In the genomic region with DNA sequence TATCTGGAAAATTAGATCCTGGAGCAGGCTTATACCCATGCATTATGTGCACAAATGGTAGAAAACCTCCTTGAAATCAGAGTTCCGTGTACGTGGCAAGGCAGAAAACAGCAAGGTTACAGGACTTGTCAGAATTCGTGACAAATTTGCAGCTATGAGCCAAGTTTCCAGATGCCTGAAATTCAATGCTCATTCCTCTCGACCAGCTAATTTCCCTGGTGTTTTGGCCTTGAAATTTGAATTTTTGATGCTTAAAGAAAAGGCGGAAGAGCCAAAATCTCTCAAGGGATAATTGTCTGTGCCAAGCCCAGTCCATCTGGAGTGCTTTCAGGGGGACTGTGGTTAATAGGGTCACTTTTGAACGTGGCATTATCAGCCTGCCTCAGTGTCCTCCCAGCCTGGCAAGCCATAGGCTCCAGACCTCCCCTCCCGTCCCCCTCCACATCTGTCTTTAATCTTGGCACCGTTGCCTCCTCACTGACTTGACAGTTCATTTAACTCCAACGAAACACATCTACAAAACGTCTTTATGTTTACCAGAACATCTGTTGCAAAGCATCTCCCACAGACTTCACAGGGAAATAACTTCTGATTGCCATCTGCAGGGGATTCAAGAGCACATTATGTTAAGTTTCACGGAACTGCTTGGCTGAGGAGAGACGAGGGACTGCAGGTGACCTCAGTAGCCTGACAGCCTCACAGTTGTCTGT, we compare ENCODE assay signal across 10 mouse cellular contexts. TPM values are rescaled to one million over a fixed set of nuclear protein-coding genes. Genes with fewer than 3 reads are reported as not detected.
DNase-seq lines count a peak whose midpoint lies in the region; ATAC-seq lines count a peak whose summit lies in the region.
"Had no signal": no experiment of that assay in that cellular context is flagged by ENCODE, and none has a peak within 500 bp of the region (broad histone marks: within the 10 kb centered on the region; RNA-seq: fewer than 3 reads in every experiment).

No protein-coding gene starts in this region.

- 0 out of 2 replicates have a peak, but pooled peaks cover under 1% of the 10 kb centered on the region for H3K36me3 ChIP-seq in limb, embryonic 15.5 days

- ATAC-seq in limb, embryonic 15.5 days (ENCODE audit: insufficient number of reproducible peaks, low FRiP score, low TSS enrichment, low read depth): peak; percentile 68; the same call in 1 of the 2 replicates

- peaks cover 31% of the 10 kb centered on the region for H3K4me1 ChIP-seq in limb, embryonic 15.5 days

- DNase-seq in layer of hippocampus, adult 9-10 months (ENCODE audit: low spot score): peak; percentile 21
- DNase-seq in layer of hippocampus, postnatal 25 days (ENCODE audit: extremely low spot score in 1 of 2, low spot score in 1 of 2): no peak
- peak; percentile 52 for DNase-seq in embryo, embryonic 10 days (ENCODE audit: low spot score)
- peak; percentile 71 for DNase-seq in fibroblast of lung, adult 2 months (ENCODE audit: low read depth)
- DNase-seq in gastrocnemius, postnatal 14 days: no peak
- DNase-seq in kidney, postnatal 10 days: no peak
- no peak for DNase-seq in right cerebral cortex, postnatal 36 days (ENCODE audit: low spot score in 2 of 2)
- DNase-seq: cerebellum, adult 18-20 months had no signal

- no peaks in the 10 kb centered on the region for H3K9me3 ChIP-seq in limb, embryonic 15.5 days

- intact Hi-C loops in gastrocnemius, postnatal 14 days (cut with DNase I; ENCODE audit: low total_unique reads): no loop called here

- H3K4me3 ChIP-seq in limb, embryonic 15.5 days: no peak overlapping the region

- 15% methylated on average over 12 of the region's 12 CpGs for WGBS in limb, embryonic 15.5 days

- H3K9ac ChIP-seq in limb, embryonic 15.5 days: no peak overlapping the region

- H3K27ac ChIP-seq in limb, embryonic 15.5 days: peak overlapping the region; percentile 68

- no peaks in the 10 kb centered on the region for H3K27me3 ChIP-seq in limb, embryonic 15.5 days

- no peak overlapping the region for H3K4me2 ChIP-seq in limb, embryonic 15.5 days

RNA-seq across cellular contexts. Expression of gene Zc2hc1b, which starts 6.9 kb away (rescaled TPM):
- not detected for total RNA-seq in layer of hippocampus, postnatal 25 days (2021)
- polyA plus RNA-seq in limb, embryonic 15.5 days (2015; fragmentation: Nextera tagmentation; extraction: Ambion mirVana): not detected in 2 replicates
- total RNA-seq in gastrocnemius, postnatal 14 days (2021): not detected
- total RNA-seq: MEL had no signal

RNA-seq across cellular contexts. Expression of gene Ltv1, which starts 22.1 kb away (rescaled TPM):
- total RNA-seq in layer of hippocampus, postnatal 25 days (2021): 10 to 100 TPM; 20.4 to 22.4 TPM
- polyA plus RNA-seq in limb, embryonic 15.5 days (2015; fragmentation: Nextera tagmentation; extraction: Ambion mirVana): 70.1 and 74.3 TPM in 2 replicates
- total RNA-seq in gastrocnemius, postnatal 14 days (2021): 10 to 100 TPM; 20.1 to 24.8 TPM

Comparison
In these comparisons a context has a peak if more than half of its experiments do, and no peak if none do; other contexts are left out.
1. DNase-seq: peak in layer of hippocampus, adult 9-10 months (single experiment), embryo, embryonic 10 days (single experiment) and fibroblast of lung, adult 2 months (single experiment); none in layer of hippocampus, postnatal 25 days (0 of 2), gastrocnemius, postnatal 14 days (single experiment), kidney, postnatal 10 days (single experiment) and right cerebral cortex, postnatal 36 days (0 of 2).